Mouse (Mus musculus) olfactory bulb, adult 2 months (tissue): ENCODE measurements around the gene Uap1. TPM values are rescaled to one million over a fixed set of nuclear protein-coding genes. Genes with fewer than 3 reads are reported as not detected.
A peak's percentile ranks its signal among the peaks of the same experiment; 100 is the strongest.

ENCODE experiments used
- H3K27ac ChIP-seq: fragments of 200-500 bp; 2 replicates; pipeline ENCODE4 v1.5.1; 2012; ENCODE audit warnings: low read depth, low read length; ENCODE audit not compliant: insufficient read depth
- H3K4me1 ChIP-seq: fragments of 200-500 bp; 2 replicates; pipeline ENCODE4 v1.6.1; 2012; ENCODE audit warnings: low read length; ENCODE audit not compliant: control insufficient read depth, insufficient read depth
- H3K4me3 ChIP-seq: fragments of 200-500 bp; 2 replicates; pipeline ENCODE4 v1.5.1; 2012; ENCODE audit warnings: mild to moderate bottlenecking, low read depth, low read length, moderate library complexity; ENCODE audit not compliant: insufficient read depth
- CTCF ChIP-seq: fragments of 200-500 bp; IDR thresholded peaks from 2 replicates; pipeline ENCODE4 v1.5.1; 2012; ENCODE audit warnings: low read depth, mild to moderate bottlenecking, low read length, moderate library complexity; ENCODE audit not compliant: insufficient read depth
- POLR2A ChIP-seq: fragments of 200-500 bp; IDR thresholded peaks from 2 replicates; pipeline ENCODE4 v1.6.1; 2012; ENCODE audit warnings: mild to moderate bottlenecking, low read depth, low read length, moderate library complexity; ENCODE audit not compliant: insufficient read depth
- WGBS: fragments of 180-500 bp; shearing (Covaris S2); methylation state at CpG from one replicate; pipeline ENCODE4 v1.1.7; 2018; 5-methylcytosine and 5-hydroxymethylcytosine counted together
- polyA plus RNA-seq: library from polyadenylated mRNA; stranded (reverse); fragments of >200 nt; gene quantifications from 2 replicates; pipeline ENCODE4 v1.2.4, GENCODE M21; 2012; ENCODE audit warnings: low replicate concordance; ENCODE audit not compliant: missing spikeins, insufficient read depth, insufficient read length

Gene Uap1
- polyA plus RNA-seq, 1 experiment, result not detected

DNA sequence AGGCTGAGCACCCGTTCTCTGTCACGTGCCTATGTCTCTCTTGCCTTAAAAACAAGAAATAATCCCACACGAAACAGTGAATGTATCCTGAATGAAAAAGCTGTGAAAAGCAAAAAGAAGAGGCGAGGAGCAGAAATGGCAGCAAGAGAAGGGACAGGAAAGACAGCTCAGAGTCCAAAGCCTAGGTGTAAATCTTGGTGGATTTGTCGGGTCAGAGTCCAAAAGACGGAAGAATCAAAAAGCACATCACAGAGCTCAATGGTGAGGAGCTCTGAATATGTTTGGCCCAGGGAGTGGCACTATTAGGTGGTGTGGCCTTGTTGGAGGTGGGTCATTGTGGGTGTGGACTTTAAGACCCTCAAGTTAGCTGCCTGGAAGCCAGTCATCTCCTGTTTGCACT, 31.6 kb upstream of the Uap1 start:
- TF ChIP-seq POLR2A, result no peak
- TF ChIP-seq CTCF, result no peak
- no peak overlapping the region for H3K27ac ChIP-seq
- 92% methylated on average over 6 of the region's 6 CpGs for WGBS
- H3K4me3 ChIP-seq, result no peak overlapping the region
- no peaks in the 10 kb centered on the region for H3K4me1 ChIP-seq

- H3K27ac ChIP-seq, result no peak overlapping the region
- TF ChIP-seq POLR2A (no peak), CTCF (no peak)
- no peaks in the 10 kb centered on the region for H3K4me1 ChIP-seq
- WGBS, result 81% methylated on average over 3 of the region's 3 CpGs
- no peak overlapping the region for H3K4me3 ChIP-seq
These were observed 25.6 kb upstream of the Uap1 start for GRCm38 (mm10) chr1:170200379-170200778.

DNA sequence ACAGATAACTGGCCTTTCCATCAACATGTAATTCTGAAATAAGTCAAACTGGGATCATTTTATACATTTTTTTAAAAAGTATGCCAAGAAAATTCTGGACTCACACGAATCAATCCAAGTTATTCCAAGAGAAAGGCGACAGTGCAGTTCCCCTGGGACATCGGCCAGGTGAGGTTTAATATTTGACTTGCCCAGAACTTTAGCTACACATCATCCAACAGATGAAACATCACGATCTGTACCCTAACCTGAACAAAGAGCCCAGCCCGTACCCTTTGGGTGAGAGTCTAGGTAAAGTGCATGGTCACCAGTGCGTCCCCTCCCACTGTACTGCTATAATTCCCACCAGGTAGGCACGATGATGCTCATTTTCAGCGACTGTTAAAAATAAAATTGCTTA, 21.5 kb upstream of the Uap1 start:
- no peak overlapping the region for H3K4me3 ChIP-seq
- 94% methylated on average over 8 of the region's 8 CpGs for WGBS
- no peak overlapping the region for H3K27ac ChIP-seq
- TF ChIP-seq CTCF (no peak), POLR2A (no peak)
- H3K4me1 ChIP-seq, result no peaks in the 10 kb centered on the region

GRCm38 (mm10) chr1:170191925-170192324, 17.2 kb upstream of the Uap1 start:
- H3K4me3 ChIP-seq, result no peak overlapping the region
- 73% methylated on average over 1 of the region's 1 CpGs for WGBS
- H3K4me1 ChIP-seq, result peaks cover 7% of the 10 kb centered on the region
- no peak for TF ChIP-seq POLR2A
- TF ChIP-seq CTCF, result no peak
- H3K27ac ChIP-seq, result no peak overlapping the region

- TF ChIP-seq POLR2A, result no peak
- no peak for TF ChIP-seq CTCF
- H3K4me1 ChIP-seq, result peaks cover 7% of the 10 kb centered on the region
- H3K27ac ChIP-seq, result no peak overlapping the region
- WGBS, result 79% methylated on average over 4 of the region's 4 CpGs
- no peak overlapping the region for H3K4me3 ChIP-seq
These were observed 15.5 kb upstream of the Uap1 start for GRCm38 (mm10) chr1:170190225-170190624.

DNA sequence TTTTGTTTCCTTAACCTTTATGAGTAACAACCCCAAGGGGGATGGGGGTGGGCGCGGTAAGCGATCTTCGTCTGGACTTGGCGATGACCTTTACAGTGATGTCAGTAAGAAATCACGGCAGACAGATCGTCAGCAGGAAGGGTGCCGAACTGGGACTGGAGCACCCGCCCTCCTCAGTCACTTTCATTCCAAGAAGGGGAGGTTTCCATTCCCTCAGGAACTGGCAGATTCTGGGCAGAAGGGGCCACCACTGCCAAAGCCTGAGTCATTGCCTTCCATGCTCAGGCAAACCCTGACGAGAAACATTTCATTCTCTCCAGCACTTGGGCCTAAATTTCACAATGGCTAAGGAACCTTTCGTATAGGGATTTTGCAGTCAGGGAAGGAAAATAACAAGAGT, 13.8 kb upstream of the Uap1 start:
- Histone ChIP-seq H3K4me1 (peaks cover 7% of the 10 kb centered on the region), H3K4me3 (no peak overlapping the region), H3K27ac (no peak overlapping the region)
- TF ChIP-seq CTCF (no peak), POLR2A (no peak)
- WGBS, result 50% methylated on average over 11 of the region's 11 CpGs

- H3K27ac ChIP-seq, result peak overlapping the region; percentile 62
- H3K4me1 ChIP-seq, result peaks cover 7% of the 10 kb centered on the region
- TF ChIP-seq POLR2A, result no peak
- TF ChIP-seq CTCF, result no peak
- 32% methylated on average over 5 of the region's 5 CpGs for WGBS
- no peak overlapping the region for H3K4me3 ChIP-seq
These were observed 11.8 kb upstream of the Uap1 start for GRCm38 (mm10) chr1:170186531-170186930.

DNA sequence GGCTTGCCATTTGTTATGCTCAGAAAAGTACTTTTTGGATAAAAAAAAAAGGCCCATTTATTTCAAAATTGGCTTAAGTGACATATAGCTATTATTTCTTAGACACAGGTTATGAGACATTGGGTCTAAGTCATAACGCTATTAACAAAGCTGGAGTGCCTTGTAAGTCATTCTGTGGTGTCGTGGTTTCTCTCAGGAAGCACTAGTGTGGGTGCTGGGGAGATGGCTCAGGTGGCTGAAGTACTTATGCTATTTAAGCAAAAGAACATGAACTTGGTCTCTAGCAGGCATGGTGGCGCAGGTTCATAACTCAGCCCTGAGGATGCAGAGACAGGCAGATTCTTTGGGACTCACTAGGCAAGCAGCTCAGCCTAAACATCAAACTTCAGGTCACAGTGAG, 10.4 kb upstream of the Uap1 start:
- TF ChIP-seq POLR2A (no peak), CTCF (no peak)
- WGBS, result 97% methylated on average over 3 of the region's 3 CpGs

DNA sequence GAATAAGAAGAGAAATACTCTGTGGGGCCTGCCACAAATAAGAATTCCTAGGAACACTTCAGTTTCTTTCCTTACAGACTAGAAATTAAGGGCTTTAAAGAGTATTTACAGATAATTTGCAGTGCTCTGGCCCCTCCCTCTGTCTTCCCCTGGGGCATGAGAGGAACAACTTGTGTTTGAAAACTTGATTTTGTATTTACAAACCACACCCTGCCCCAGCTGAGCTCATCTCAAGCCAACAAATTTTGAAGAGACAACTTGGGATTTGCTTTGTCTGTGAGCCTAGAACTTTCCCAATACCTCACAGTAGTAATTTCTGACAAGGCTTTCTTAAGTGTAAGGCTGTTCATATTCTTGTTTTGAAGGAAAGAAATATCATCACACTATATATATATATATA, 7.9 kb upstream of the Uap1 start:
- no peak for TF ChIP-seq CTCF
- Histone ChIP-seq H3K4me3 (no peak overlapping the region), H3K4me1 (no peaks in the 10 kb centered on the region), H3K27ac (no peak overlapping the region)

More for the DNA sequence above, 10.4 kb upstream of the Uap1 start:
- Histone ChIP-seq H3K27ac (no peak overlapping the region), H3K4me3 (no peak overlapping the region), H3K4me1 (peaks cover 7% of the 10 kb centered on the region)

DNA sequence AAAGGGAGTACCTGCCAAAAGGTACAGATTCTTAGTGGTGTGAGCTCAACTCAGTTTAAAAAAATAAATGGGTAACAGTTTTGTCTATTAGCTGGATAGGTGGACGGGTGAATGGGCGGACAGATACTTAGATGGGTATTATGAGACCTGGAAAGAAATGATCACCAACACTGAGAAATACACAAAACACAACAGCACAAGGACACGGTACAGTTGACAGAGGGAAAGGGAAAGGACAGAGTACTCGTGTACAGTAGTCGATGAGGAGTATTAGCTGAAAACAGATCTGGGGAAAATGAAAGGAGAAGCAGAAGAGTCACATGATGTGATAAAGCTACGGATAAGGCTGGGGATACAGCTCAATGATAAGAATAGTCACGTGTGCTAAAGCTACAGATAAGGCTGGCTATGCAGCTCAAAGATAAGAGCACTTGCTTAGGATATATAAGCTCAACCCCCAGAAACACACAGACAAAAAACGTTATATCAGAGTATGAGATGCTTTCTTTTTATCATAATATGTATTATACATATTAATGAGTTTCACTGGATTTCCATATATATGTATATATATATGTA, 2.0 kb upstream of the Uap1 start:
- WGBS, result 86% methylated on average over 8 of the region's 8 CpGs
- no peak overlapping the region for H3K4me3 ChIP-seq
- no peak for TF ChIP-seq CTCF
- no peak for TF ChIP-seq POLR2A
- H3K4me1 ChIP-seq, result no peaks in the 10 kb centered on the region
- no peak overlapping the region for H3K27ac ChIP-seq
